Mouse (Mus musculus) T-helper 2 cell (primary cell): ENCODE results near the gene Il21r.

Source experiments
- in situ Hi-C: fragments of 300-600 bp; cut with MboI, MseI; formaldehyde crosslinking; loops from one replicate; pipeline ENCODE4 v1.15.1; 2025; ENCODE audit warnings: high pct_unique_total_duplicates

Gene Il21r

DNA sequence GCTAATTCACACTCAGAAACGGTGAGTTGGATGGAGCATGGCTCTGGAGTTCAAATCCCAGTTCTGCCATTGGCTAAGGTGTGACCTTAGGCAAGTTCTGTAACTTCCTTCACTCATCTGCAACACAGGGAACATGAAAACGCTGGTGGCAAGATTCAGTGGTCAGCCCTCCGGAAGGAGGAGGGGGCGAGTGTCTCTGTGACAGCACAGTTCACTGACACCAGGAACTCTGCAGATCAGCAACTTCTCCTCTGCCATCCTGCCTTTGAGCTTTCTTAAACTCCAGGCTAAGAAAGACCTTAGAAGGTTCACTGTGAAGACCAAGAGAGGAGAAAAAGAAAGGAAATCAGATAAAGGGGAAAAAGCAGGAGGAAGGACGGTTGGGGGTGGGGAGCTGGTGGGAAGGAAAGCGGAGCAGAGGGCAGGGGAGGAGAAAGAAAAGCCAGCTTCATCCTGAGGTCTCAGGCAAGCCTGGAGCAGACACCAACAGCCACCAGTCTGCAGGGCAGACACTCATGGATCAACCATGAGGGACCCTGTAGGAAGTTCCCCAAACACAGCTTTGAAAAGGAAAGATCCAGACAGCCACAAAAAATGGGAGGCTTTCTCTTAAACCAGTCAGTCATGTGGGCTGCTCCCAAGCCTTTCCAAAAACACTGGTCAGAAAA, 2.5 kb upstream of the Il21r start:
- in situ Hi-C loops: no loop called here

DNA sequence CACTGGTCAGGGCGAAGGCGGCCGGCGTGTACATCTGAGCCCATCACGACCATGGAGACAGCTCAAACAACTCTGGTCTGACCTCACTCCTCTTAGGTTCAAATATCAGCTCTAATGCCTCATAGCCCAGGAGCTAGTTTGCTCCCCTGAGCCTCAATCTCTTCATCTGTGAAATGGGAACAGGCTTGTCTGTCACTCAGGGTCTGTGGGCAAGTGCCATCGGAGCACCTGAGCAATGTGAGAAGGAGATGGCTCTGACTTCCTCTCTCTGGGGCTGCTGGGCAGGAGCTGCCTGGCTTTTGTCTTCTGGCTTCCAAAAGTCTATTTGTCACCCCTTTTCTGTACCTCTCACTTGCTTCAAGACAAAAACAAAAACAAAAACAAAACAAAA, 2.0 kb upstream of the Il21r start:
- in situ Hi-C loops: no loop called here

DNA sequence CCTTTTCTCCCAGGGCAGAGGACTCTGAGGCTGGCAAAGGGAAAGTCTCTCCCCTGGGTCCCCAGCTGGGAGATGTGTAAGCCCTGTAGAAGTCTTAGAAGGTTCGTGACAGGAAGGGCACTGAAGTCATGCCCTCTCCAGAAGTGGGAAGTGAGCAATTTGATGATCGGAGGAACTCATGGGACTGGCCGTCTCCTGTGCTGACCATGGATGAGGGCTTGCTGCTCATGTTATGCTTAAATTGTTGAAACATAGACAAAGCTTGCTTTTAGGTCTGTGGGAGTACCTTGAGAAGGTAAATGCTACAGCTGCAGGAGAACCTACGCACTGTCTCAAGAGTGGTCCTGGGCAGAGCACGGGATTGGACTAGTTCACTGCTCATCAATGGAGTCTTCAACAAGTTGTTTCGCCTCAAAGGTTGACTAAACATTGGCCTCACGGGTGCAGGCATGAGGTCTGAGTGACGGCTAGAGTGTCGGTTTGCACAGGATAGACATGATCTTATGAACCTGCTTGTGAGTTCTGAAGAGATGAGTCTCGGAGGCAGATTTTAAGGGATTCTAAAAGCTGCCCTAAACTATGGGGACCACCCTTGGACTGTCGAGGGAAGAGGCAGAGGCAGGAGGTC, 1.3 kb upstream of the Il21r start:
- in situ Hi-C loops: no loop called here

DNA sequence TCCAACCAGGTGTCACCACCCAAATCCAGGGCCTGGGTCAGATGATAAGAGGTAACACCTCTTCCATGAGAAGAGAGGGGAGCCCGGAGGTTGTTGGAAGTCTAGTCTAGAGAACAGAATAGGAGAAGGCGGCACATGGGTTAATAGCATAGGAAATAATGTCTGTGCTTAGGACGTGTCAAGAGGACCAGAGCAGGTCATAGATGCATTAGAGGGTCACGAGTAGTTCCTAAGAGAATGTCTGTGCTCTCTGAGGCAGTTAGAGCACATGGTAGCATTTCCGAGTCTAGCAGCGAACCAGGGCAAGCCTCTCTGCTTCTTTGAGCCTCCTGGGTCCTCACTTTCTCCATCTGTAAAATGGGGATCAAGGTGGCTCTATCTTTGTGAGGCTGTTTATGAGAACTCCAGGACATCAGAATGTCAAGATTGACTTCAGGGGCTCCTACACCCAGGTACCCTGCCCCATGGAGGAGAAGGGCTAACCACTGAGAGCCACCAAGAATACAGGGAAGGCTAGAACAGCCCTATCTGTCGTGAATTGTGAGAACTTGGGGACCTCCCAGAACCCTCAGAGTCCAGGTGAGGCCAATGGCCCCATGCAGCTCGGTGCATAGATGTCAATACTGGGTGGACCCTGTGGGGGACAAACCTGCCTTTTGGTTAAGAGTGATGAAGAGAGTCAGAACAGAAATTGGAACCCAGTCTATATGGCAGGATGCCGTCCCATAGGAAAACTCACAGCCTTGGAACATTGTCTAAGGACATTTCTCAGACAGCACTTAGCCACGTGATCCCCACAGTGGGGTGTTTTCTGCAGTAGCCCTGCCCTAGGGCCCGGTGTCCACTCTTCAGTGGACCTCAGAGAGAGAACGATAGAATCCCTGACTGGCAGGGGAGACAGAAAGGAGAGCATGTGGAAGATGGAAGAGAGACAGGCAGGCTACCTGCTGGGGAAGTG, 1.4 kb downstream of the Il21r start:
- in situ Hi-C loops: no loop called here

DNA sequence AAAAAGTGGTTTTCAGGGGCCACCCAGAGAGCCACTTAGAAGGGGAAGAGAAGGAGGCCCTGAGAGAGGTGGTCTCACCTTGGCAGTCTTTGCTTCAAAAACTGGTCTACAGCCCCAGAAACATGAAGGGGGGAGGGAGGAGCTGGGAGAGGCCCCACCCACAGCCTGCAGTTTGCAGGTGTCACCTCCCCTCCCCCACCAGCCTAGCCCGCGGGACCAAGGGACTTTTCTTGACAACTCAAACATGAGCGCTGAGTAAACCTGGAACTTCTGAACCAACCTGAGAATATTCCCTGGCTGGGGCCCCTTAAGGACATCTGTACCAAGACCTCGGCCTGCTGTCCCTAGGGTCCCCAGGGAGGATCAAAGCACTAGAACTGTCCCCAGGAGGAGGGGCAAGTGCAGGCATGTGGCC, 2.5 kb downstream of the Il21r start:
- in situ Hi-C loops: no loop called here

DNA sequence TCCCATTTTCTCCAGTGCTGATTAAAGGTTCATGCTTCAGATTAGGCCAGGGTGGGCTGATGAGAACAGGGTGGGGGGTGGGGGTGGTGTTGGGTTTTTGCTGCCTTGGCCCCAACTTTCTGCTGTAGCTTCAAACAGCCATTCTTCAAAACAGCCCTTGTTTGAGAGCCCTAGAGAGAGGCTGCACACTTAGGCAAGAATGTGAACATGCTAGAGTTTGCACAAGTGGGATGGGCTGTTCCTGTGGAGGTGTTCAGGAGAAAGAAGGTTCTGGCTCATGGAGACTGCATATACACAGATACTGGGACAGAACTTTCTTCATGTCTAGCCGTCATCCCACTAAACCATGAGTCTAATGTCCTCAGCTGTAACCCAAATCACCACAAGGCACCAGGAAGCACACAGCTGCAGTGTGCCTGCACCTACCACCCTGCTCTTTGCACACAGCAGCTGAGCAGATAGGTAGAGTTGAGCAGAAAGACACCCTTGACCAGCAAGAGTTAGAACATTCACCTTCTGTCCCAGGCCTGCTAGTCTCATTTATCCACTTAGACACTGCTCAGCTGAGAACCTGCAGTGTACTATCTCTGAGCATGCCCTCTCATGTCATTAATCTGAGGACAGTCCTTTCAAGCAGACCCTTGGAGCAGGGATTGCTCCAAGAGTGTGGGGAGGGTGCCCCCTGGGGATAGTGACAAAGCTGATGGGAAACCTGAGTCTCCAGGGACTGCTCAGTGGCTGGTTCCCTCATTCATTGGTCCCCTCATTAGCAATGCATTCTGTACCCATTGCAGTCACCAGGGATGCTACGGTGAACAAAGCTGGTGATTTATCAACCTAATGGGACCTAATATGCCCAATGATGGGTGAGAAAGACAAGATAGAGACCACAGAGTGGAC, 3.3 kb downstream of the Il21r start:
- in situ Hi-C loops: no loop called here

DNA sequence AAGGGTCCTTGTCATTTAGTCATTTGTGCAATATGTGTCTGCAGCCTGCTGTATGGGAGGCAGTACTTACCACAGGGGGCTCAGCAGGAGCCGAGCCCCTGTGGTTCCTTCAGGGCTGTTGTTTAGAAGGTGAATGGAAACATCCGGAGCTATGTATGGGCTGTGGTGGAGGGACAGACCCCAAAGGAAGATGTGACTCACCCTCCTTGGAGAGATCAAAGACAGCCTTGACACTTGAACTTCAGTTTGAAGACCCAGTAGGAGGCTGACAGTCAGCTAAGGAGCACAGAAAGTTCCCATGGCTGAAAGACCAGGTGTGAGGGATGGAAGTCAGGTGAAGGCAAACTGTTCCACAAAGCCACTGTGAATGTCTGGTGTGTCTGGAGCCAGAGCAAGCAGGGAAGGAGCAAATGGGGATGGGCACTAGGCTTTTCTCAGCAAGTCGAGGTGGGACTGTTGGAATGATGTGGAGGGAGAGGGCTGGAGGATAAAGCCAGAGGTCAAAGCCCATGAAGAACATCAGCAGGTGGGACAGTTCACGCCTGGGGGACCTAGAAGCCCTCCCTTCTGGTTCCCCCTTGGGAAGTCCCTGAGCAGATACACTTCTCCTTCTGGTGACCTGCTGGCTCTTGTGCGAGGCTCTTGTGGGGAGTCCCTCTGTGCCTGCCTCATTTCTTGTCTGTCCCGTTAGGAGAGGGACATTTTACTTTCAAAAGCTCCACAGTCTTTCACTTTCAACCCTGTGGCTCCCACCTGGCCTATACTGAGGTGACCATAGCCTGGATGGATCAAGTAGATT, 4.4 kb downstream of the Il21r start:
- in situ Hi-C loops: no loop called here

DNA sequence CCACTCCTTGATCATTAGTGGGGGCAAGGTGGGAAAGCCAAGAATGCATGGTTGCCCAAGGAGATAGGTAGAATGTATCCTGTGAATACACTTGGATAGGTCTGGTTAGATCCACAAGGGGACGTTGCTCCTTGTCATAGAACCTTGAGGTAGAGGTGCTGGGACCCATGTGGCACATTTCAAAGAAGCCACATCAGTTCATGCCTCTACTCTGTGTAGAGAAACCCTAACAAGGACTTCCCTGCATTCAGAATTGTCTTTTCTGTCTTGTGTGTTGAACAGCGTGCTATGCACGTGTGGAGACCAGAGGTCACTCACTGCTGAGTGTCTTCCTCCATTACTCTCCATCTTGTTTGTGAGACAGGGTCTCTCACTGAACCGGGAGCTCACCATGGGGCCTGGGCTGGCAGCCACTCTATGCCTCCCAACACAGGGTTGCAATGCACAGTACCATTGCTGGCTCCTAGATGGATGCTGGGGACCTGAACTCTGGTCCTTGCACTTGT, 5.0 kb downstream of the Il21r start:
- in situ Hi-C loops: no loop called here

DNA sequence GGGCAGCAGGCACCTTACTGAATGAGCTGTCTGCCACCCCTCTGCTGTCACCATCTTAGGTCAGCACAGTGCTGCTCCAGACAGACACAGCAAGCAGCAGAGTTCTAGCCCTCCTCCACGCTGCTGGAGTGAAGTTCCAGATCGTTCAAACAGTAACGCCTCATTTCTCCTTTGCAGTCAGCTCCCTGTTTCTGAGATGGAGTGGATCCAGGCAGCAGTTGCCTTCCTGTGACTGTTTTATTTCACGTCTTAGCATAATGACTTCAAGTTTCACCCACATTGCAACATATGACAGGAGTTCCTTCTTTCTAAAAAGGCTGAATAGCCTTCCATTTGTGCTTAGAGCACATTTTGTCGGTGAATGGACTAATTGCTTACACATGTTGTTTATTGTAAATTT, 10.3 kb downstream of the Il21r start:
- in situ Hi-C loops: no loop called here

DNA sequence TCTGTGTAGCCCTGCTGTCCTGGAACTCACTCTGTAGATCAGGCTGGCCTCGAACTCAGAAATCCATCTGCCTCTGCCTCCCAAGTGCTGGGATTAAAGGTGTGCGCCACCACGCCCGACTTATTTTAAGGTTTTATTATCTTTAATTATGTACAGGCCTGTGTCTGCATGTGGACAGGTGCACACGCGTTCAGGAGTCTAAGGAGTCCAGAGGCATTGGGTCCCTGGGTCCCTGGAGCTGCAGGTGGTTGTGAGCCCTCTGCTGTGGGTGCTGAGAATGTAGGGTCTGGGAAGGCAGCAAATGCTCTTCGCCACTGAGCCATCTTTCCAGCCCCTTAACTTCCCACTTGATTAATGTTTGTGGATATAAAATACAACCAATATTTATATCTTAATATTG, 12.2 kb downstream of the Il21r start:
- in situ Hi-C loops: no loop called here

DNA sequence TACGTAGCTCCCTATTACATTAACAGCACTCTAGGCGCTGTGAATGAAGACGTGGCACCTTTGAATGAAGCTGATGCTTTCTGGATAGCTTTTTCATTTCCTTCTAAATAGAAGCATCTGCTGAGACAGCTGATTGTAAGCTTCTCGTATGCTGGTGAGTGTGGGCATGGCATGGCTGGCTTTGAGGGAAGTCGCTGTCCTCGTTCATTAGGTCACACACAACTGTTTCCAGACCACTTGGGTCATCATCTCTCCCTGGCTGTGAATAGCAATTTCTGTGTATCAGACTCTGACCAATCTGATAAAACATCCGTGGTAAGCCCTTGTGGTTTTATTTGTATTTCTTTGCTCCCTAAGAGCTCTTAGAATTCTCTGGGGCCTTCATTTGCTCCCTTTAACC, 14.8 kb downstream of the Il21r start:
- in situ Hi-C loops: no loop called here

DNA sequence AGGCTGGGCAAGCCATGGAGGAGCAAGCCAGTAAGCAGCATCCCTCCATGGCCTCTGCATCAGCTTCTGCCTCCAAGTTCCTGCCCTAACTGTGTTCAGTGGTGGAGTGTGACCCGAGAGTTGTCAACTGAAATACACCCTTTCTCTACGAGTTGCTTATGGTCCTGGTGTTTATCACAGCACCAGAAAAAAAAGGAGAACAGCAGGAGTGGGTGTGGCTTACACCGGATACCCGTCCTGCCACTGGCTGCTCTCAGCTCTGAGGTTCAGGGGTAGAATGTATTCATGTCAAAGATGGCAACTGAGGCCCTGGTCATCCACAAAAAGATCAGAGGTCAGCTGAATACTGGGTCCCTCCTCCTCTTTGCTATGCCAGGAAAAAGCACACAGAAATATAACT, 16.8 kb downstream of the Il21r start:
- in situ Hi-C loops: no loop called here

DNA sequence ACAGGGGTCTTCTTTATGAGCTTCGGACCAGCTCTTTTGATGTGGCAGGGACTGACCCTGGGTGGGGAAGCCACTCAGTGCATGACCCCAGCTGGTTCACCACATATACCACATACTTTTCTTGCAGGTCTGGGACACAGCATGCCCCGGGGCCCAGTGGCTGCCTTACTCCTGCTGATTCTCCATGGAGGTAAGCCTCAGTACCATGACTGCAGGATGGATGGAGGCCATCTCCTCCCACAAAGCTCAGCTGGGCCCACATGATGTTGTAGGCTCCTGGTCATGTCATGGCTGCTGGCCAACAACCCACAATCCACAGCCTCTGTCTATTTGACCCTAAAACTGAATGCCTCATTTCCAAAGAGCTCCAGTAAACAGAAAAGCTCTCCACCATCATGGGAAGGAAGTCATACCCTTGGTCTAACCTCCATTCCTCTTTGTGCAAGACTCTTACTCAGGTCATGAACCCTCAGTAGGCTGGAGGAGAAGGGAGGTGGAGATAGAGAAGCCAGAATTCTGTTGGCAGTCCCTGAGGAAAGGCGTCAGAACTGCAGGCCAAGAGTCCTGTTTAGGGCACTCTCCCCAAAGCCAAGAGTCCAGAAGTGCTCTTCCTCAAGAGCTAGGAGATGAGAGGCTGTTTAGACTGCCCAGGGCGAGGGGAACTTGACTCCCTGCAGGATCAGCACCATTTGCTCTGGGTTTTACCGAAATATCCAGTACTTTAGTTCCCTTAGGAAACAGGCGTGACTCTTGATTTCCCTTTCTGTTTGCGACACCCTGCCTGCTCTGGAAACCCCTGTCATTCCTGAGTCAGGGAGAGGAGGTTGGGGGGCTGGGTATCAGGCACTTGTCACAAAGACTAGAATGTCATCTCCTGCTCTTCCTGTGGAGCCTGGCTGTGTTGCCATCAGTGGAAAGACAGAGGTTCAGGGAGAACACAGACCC, 19.8 kb downstream of the Il21r start:
- in situ Hi-C loops: no loop called here

DNA sequence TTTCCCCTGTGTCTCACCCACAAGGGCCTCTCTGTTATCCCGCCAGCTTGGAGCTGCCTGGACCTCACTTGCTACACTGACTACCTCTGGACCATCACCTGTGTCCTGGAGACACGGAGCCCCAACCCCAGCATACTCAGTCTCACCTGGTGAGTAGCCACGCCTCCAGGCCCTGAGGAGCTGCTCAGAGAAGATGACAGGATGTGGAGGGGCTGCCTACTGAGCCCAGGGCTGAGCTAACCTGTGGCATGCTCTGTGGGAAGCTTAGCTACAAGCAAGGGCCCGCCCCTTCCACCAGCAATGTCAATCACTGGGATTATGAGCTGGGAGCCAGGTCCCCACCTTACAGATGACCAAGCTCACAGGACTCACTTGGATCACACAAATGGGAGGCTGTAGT, 22.0 kb downstream of the Il21r start:
- in situ Hi-C loops: no loop called here

DNA sequence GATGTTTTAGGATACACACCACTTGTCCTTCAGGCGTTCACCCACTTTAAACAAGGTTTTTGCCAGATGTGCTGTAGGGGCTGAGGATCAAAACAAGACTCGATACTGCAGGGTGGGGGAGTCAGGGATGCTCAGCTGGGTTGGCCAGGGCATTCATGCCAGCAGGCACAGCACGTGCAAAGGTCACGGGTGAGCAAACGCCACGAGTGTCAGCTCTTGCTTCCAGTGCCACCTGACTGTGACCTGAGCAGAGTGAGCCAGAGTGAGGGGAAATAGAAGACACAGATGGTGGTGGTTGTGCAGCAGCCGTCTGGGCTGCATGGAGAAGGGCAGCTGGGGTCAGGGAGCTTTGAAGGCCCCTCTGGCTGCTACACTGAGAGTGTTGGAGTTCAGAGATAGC, 22.6 kb downstream of the Il21r start:
- in situ Hi-C loops: no loop called here

DNA sequence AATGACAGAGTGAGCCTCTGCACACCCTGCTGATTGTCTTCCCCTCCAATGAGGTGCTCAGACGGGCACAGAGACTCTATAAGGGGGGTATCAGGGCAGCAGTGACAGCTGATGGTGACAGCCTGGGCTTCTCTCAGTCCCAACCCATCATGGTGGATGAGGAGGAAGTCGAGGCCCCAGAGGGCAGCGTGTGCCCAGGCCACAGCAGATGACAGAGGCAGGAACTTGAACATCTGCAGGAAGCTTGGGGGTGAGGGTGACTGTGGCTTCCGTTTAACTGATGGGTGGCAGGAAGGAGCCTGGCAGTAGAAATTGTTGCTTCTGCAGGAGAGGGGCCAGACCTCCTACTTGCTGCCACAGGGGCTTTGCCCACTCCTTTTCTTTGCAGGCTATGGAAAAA, 27.1 kb downstream of the Il21r start:
- in situ Hi-C loops: no loop called here

DNA sequence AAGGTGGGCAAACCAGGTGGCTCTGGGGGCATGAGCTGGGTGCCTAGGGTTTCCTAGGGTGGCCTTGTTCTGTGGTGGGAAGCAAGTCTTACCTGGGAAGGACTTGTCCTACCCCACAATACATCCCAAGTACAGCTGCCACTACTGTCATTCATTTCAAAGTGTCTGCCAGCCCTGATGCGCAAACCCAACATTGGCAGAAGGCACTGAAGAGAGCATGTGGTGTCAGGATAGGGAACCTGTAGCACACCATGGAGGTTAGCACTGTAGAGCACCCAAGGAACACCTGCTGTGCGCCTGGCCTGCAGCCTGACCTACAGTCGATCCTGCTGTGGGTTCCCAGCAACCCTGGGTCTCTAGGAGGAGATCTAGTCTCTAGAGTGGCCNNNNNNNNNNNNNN, 27.8 kb downstream of the Il21r start:
- in situ Hi-C loops: no loop called here

DNA sequence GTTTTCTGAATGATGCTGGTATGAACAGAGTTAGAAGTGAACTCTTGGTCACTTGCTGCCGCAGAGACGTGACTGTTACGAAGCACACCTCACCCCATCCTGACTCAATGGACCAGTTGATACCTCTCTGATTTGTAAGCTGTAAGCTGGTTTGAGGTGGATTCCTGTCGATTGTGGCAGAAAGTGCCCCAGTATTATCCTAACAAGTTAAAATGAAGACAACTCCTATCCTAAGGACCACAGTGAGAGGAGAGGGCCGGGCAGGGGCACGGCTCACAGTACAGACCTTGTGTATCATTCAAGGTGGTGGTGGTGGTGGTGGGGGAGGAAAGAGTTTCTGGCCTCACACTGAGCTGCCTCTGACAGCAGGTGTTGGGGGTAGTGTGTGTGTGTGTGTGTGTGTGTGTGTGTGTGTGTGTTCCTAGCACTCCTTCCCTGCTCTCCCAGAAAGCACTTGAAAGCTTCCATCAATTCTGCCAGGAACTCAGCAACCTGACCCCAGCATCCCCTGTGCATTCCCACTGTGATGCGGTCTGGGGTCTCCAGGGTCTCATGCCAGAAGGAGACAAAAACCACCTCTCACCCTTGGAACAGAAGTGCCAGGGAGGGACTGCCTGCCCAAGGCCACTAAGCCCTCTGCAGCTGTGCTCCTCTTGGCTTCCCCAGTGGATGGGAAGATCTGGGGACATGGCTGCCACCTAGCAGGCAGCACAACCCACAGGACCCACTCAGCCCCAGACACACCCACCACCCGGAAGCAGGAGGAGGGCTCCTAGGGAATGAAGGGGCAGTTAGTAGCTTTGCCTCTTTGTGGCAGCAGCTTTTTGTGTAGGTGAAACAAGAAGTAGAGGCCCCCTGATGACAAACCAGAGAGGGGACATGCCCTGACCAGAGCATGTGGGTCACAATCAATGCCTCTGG, 34.3 kb downstream of the Il21r start:
- in situ Hi-C loops: loop anchor here (5.0 kb wide), 1 partner anchor 165 kb away; no protein-coding TSS in a partner anchor
